Mouse (Mus musculus) megakaryocyte, embryonic 14.5 days (primary cell): ENCODE data around the gene Myo6.

Experiments used
- FLI1 ChIP-seq: IDR thresholded peaks from 2 replicates; pipeline ENCODE4 v1.6.1; 2012; ENCODE audit warnings: low read length, inconsistent platforms, mixed read lengths
- GATA1 ChIP-seq: IDR thresholded peaks from 3 replicates; pipeline ENCODE4 v1.6.1; 2012; ENCODE audit warnings: mixed read lengths, low read length, inconsistent platforms, borderline replicate concordance

- TF ChIP-seq FLI1, result no peak
- TF ChIP-seq GATA1, result no peak
Measured at GRCm38 (mm10) chr9:80286845-80287244, 122.0 kb downstream of the Myo6 start.
